Mouse (Mus musculus) ES-E14 (cell line): Measurements from ENCODE around the gene Sccpdh. TPM values are rescaled to one million over a fixed set of nuclear protein-coding genes. Genes with fewer than 3 reads are reported as not detected.

Experiments used
- DNase-seq: peaks from one replicate; pipeline ENCODE4 v3.0.0-alpha.2; 2013; ENCODE audit warnings: low read depth, low spot score
- H3K27ac ChIP-seq: 2 replicates; pipeline ENCODE4 v1.5.1; 2012; ENCODE audit warnings: low read depth, mild to moderate bottlenecking, low read length, moderate library complexity, mixed read lengths; ENCODE audit not compliant: poor library complexity, insufficient read depth, severe bottlenecking
- H3K36me3 ChIP-seq: 2 replicates; pipeline ENCODE4 v1.6.1; 2012; ENCODE audit warnings: mild to moderate bottlenecking, low read length, moderate library complexity, mixed read lengths; ENCODE audit not compliant: control insufficient read depth, poor library complexity, insufficient read depth, severe bottlenecking
- H3K4me1 ChIP-seq, 2 experiments: fragments of 150-350 bp in 1 of 2; sonication (generic) in 1 of 2; 2 replicates each; pipeline ENCODE4 v1.6.1; 2012; ENCODE audit warnings: low read length in 2 of 2, mild to moderate bottlenecking in 1 of 2, mixed read lengths in 1 of 2; ENCODE audit not compliant: control insufficient read depth in 2 of 2, insufficient read depth in 2 of 2, poor library complexity in 1 of 2
- H3K4me3 ChIP-seq, 2 experiments: fragments of 150-350 bp in 1 of 2; sonication (generic) in 1 of 2; 2 replicates each; pipeline ENCODE4 v1.5.1; 2012; ENCODE audit warnings: low read length in 2 of 2, low read depth in 1 of 2, mild to moderate bottlenecking in 1 of 2, mixed read lengths in 1 of 2; ENCODE audit not compliant: insufficient read depth in 1 of 2, poor library complexity in 1 of 2, severe bottlenecking in 1 of 2
- H3K9ac ChIP-seq: 2 replicates; pipeline ENCODE4 v1.6.1; 2012; ENCODE audit warnings: low read depth, mild to moderate bottlenecking, low read length, mixed read lengths; ENCODE audit not compliant: poor library complexity, insufficient read depth, severe bottlenecking
- H3K9me3 ChIP-seq: fragments of 150-350 bp; sonication (generic); 2 replicates; pipeline ENCODE4 v1.6.1; 2012; ENCODE audit warnings: low read depth, mild to moderate bottlenecking, low read length; ENCODE audit not compliant: control insufficient read depth, insufficient read depth
- CHD2 ChIP-seq: IDR thresholded peaks from 2 replicates; pipeline ENCODE4 v1.6.1; 2014; ENCODE audit warnings: mild to moderate bottlenecking, low read depth, low read length, inconsistent platforms
- HCFC1 ChIP-seq: IDR thresholded peaks from 2 replicates; pipeline ENCODE4 v1.6.1; 2012; ENCODE audit warnings: low read length, inconsistent platforms, borderline replicate concordance; ENCODE audit not compliant: insufficient read depth
- MAFK ChIP-seq: IDR thresholded peaks from 2 replicates; pipeline ENCODE4 v1.6.1; 2014; ENCODE audit warnings: mild to moderate bottlenecking, low read depth, low read length, inconsistent platforms; ENCODE audit not compliant: insufficient read depth
- ZC3H11A ChIP-seq: IDR thresholded peaks from 2 replicates; pipeline ENCODE4 v1.6.1; 2012; ENCODE audit warnings: low read depth, mild to moderate bottlenecking, inconsistent platforms, low read length, borderline replicate concordance
- ZNF384 ChIP-seq: IDR thresholded peaks from 2 replicates; pipeline ENCODE4 v1.6.1; 2012; ENCODE audit warnings: low read depth, low read length, inconsistent platforms
- in situ Hi-C, 2 experiments: fragments of 600-800 bp; cut with MboI; formaldehyde crosslinking; loops; one replicate each; pipeline ENCODE4 v1.15.1; 2025; ENCODE audit warnings: low sequenced_read_pairs in 2 of 2, inconsistent platforms in 1 of 2; ENCODE audit not compliant: unreplicated experiment in 2 of 2
- total RNA-seq: library from RNA; depleted of rRNA; stranded (reverse); fragments of 300-350 nt; gene quantifications from 2 replicates; pipeline ENCODE4 v1.2.3, GENCODE M21; 2012; rRNA removed

Sccpdh gene
- total RNA-seq = 22.1 and 35.8 TPM in 2 replicates

DNA sequence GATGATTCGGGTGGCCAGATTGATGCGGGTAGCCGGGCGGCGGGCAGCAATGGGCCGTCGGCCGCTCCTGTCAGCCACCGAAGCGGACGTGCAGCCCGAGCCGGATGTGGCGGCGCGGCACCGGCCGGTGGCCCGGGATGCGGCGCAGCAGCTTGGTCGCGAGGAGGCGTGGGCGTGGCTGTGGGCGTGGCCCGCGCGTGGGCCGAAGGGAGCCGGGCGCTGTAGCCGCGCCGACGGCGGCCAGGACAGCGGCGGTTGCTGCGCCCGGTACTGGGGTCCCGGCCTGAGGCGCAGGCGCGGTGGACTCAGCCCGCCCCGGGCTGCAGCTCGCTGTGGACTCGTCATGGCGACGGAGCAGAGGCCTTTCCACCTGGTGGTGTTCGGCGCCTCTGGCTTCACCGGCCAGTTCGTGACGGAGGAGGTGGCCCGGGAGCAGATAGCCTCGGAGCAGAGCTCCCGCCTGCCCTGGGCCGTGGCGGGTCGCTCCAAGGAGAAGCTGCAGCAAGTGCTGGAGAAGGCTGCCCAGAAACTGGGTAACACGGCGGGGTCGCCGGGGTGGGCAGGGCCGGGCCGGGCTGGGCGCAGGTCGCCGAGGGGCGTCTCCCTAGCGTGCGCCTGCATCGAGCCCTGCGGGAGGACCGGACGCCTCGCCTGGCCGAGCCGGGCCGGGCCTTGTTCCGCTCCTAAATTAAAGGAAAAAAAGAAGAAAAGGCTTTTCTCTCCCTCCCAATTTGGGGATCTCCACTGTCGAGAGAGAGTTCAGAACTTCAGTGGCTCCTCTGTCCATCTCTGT lies at the start of gene Sccpdh:
Sccpdh (plus strand) TSS at position 198 of the 793 bp plus-strand sequence.
- TF ChIP-seq ZNF384 = no peak
- no peak for TF ChIP-seq MAFK
- TF ChIP-seq CHD2 = no peak
- TF ChIP-seq ZC3H11A = no peak
- TF ChIP-seq HCFC1 = no peak; the same call in 1 of the 2 replicates
- no peaks in the 10 kb centered on the region for H3K4me1 ChIP-seq
- no peak within 1 kb of the TSS for H3K27ac ChIP-seq
- peak within 1 kb of the TSS; percentile 90 to 93 for H3K4me3 ChIP-seq
- no peaks in the 10 kb centered on the region for H3K36me3 ChIP-seq
- in situ Hi-C loops = no loop called here
- DNase-seq = no peak
- H3K9me3 ChIP-seq = no peaks in the 10 kb centered on the region
- H3K9ac ChIP-seq = peak within 1 kb of the TSS; percentile 80

GRCm38 (mm10) chr1:179622665-179623064 lies 45.3 kb upstream of the Sccpdh start:
- in situ Hi-C loops = no loop called here
- Histone ChIP-seq H3K27ac (no peak overlapping the region), H3K36me3 (no peaks in the 10 kb centered on the region; the same call in 1 of the 2 replicates), H3K4me1 (no peaks in the 10 kb centered on the region; a peak in 1 of 4 replicates), H3K4me3 (no peak overlapping the region), H3K9ac (no peak overlapping the region), H3K9me3 (no peaks in the 10 kb centered on the region)
- DNase-seq = no peak
- TF ChIP-seq MAFK (no peak), ZNF384 (no peak), HCFC1 (no peak), CHD2 (no peak), ZC3H11A (no peak)

DNA sequence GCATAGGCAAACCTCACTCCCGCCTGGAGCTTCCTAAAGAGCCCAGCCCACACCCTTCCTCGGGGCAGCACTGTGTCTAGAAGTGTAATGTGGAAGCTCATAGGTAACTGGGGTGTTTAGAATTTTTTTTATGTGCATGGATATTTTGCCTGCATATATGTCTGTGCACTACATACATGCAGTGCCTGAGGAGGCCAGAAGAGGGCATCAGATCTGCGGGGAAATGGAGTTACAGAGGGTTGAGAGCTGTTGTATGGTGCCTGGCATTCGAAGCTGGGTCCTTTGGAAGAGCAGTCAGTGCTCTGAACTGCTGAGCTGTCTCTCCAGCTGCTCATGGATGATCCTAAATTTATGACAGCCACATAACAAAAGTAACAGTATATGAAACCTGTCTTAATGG lies 44.4 kb upstream of the Sccpdh start:
- Histone ChIP-seq H3K36me3 (no peaks in the 10 kb centered on the region; the same call in 1 of the 2 replicates), H3K4me3 (no peak overlapping the region), H3K27ac (no peak overlapping the region), H3K9ac (no peak overlapping the region), H3K4me1 (peaks cover 0 to 2% of the 10 kb centered on the region in 2 experiments; a peak in 1 of 4 replicates), H3K9me3 (no peaks in the 10 kb centered on the region)
- in situ Hi-C loops = no loop called here
- DNase-seq = no peak
- TF ChIP-seq HCFC1 (no peak), ZNF384 (no peak), CHD2 (no peak), ZC3H11A (no peak), MAFK (no peak)

GRCm38 (mm10) chr1:179624354-179624753 lies 43.7 kb upstream of the Sccpdh start:
- in situ Hi-C loops = no loop called here
- Histone ChIP-seq H3K36me3 (no peaks in the 10 kb centered on the region; the same call in 1 of the 2 replicates), H3K9me3 (no peaks in the 10 kb centered on the region), H3K4me1 (peaks cover 0 to 3% of the 10 kb centered on the region in 2 experiments; a peak in 1 of 4 replicates), H3K4me3 (no peak overlapping the region), H3K9ac (no peak overlapping the region), H3K27ac (no peak overlapping the region)
- DNase-seq = no peak
- TF ChIP-seq MAFK (no peak), ZNF384 (no peak), HCFC1 (no peak), ZC3H11A (no peak), CHD2 (no peak)
